Mouse (Mus musculus) embryo, embryonic 10 days (tissue): ENCODE measurements at regions not wholly inside any gene's neighbourhood (a gene's known extent, or its start where the extent isn't known, plus 50 kb on each side); places are given as distances from the start of the nearest gene placed in this dataset.

Source experiments
- DNase-seq: peaks from one replicate; pipeline ENCODE4 v3.0.0-alpha.2; 2015; ENCODE audit warnings: low spot score

GRCm38 (mm10) chr1:92284155-92284554 lies 88.7 kb upstream of the Hdac4 start:
- no peak for DNase-seq

GRCm38 (mm10) chr1:92277199-92277747 lies 81.8 kb upstream of the Hdac4 start:
- DNase-seq = no peak

DNA sequence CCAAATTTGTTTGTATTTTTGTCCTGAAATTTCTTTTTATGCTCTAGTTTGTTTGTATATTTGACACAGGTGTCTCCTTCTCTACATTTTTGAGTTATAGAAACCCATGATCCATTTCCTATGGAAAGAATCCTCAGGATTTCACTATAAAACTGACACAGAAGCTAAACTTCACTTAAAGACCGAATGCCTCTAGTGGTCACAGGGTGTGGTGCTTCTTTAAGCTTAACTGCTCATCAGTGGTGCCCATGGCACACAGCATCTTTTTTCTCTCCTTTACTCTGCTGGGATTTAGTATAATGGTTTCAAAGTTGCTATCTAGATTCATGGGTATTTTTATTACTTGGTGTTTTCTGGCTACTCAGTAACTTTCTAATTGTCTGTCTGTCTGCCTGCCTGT lies 79.9 kb upstream of the Hdac4 start:
- DNase-seq = no peak

DNA sequence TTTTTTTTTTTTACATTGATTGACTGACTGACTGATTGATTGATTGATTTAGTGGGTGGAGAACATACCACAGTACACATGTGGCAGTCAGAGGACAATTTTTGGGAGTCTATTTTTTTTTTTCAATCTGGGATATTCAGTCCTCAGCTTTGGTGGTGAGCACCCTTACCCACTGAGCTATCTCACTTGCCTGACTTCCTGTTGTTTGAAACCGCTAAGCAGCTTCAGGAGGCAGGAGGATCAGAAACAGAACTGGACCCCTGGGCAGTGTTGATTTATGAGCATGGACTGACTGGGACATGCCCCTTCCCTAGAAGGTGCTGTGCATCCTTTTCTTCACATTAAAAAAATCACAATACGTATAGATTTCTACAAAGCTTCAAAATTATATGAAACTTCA lies 78.3 kb upstream of the Hdac4 start:
- DNase-seq = no peak

GRCm38 (mm10) chr1:92271676-92272291 lies 76.3 kb upstream of the Hdac4 start:
- DNase-seq = peak; percentile 31

- no peak for DNase-seq
Measured at GRCm38 (mm10) chr1:92270486-92271058, 75.1 kb upstream of the Hdac4 start.

- no peak for DNase-seq
Measured at GRCm38 (mm10) chr1:92269464-92269863, 74.0 kb upstream of the Hdac4 start.

GRCm38 (mm10) chr1:92264941-92265340 lies 69.4 kb upstream of the Hdac4 start:
- DNase-seq = no peak

DNA sequence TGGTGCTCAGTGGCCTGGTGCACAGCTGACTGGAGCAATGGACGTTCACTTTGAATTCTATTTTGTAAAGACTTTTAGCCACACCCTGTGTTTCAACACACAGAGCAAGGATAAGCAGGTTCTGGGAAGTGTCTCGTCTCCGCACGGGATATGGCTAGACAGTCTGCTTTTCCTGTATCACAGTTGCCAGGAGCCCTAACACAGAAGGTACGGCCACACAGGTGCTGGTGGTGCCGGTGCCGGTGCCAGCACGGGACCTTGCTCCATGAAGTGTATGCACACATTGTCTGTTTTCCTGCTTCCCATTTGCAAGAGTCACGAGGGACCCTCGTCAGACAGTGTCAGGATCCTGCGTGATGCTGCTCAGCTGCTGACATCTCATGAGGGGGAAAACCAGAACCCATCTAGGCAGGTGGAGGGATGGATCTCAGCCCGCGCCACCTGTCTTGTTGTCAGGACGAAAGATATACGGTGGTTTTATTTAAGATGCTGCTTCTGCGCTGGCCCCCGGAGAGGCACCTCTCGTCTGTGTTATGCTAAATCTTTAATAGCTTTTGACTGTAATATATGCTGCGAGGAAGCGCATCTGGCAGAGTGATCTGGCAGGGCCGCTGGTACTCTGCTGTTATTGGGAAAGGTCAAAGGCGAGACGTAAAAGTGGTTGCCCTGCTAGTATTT lies 64.4 kb upstream of the Hdac4 start:
- DNase-seq = no peak

- no peak for DNase-seq
Measured at GRCm38 (mm10) chr1:92258026-92258425, 62.5 kb upstream of the Hdac4 start.

DNA sequence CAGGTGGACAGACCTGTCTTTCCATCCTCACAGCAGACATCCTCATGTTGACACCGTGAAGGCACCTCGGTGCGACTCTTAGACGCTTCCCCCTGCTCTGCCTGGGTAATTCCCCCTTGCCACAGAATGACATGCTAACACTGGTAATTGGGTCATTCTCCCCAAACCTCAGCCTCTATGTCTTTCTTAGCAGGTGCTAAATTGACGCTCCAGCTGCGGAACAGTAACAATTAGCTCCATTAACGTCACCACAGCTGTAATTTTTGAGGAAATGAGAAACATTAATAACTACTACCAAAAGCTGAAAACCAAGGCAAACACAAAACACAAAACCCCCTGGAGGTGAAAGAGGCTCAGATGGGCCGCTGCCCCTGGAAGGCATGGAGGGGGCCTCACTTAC lies 57.6 kb upstream of the Hdac4 start:
- no peak for DNase-seq

DNA sequence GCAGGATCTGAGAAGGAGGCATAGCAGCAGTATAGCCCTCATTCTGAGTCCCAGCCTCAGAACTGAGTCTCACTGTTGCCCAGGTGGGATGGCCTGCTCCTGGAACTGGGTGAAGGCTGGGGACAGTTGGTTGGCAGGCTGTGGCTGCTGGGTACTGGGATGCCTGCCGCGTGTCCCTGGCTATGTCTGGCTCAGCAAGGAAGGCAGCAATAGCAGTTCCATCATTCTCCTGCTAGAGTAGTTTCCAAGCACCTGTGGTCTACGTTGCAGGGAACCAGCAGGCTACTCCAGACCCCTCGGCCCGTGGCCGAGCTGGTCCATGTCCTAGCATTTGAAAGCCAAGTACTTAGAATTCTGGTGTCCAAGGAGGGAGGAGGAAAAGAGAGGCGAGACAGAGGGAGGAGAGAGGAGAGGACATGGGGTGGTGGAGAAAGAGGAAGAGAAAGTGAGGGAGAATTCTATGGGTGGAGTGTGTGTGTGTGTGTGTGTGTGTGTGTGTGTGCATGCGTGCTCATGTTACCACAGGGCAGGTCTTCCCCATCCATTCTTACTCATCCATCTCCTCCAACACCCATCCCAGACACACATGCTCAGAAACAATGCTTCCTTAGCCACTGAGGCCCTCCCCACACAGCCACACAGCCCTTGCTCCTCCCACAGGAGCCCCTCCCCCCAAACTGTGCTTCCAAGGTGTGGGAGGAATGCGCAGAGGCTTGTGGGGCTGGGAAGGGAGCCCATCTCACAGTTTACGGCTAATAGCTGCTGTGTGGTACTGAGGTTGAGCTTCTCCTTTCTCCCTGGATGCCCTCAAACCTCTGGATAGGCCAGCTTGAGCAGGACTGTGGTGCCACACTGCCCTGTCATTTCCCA lies 55.3 kb upstream of the Hdac4 start:
- DNase-seq = no peak
